ENCODE assay signal across 20 mouse cellular contexts in the genomic region with DNA sequence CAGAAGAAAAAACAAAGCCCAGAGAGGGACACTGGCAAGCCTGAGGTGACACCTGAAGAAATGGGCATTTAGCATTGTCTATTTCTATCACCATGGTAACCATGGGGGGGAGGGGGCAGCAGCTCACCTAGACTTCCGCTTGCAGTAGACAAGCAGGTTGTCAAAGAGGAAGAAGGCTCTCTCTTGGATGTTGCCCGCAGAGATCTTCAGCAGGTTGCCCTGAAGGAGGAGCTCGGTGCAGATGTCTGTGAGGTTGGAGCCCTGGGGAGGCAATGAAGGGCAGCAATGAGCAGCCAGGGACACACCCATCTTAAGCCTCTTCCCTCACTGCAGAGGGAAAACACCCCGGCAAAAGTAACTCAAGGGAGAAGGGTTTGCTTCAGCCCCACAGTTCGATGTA.
DNase-seq lines count a peak whose midpoint lies in the region; ATAC-seq and TF ChIP-seq lines count a peak whose summit lies in the region.
"Had no signal": no experiment of that assay in that cellular context is flagged by ENCODE, and none has a peak within 500 bp of the region (broad histone marks: within the 10 kb centered on the region; RNA-seq: fewer than 3 reads in every experiment).

No protein-coding gene starts in this region.

- no peaks in the 10 kb centered on the region for H3K27me3 ChIP-seq in thymus, adult 2 months (ENCODE audit: control insufficient read depth, insufficient read depth, low read length)
- H3K27me3 ChIP-seq in hindbrain, postnatal 0 days (ENCODE audit: insufficient read depth, low read length), result no peaks in the 10 kb centered on the region
- H3K27me3 ChIP-seq in intestine, embryonic 16.5 days (replicated peaks; ENCODE audit: control insufficient read depth, insufficient read depth, low read length), result no peaks in the 10 kb centered on the region
- H3K27me3 ChIP-seq: embryonic facial prominence, embryonic 13.5 days; forebrain, embryonic 15.5 days; liver, embryonic 13.5 days; lung, embryonic 15.5 days; midbrain, embryonic 12.5 days had no signal

- ATAC-seq in CD4-positive, CD25-positive, alpha-beta regulatory T cell, adult 4 months, result peak; percentile 63
- peak; percentile 34 for ATAC-seq in inflammation-experienced regulatory T-cells, adult 6 months
- no peak for ATAC-seq in hindbrain, postnatal 0 days
- ATAC-seq in intestine, embryonic 16.5 days, result no peak
- ATAC-seq: forebrain, embryonic 15.5 days had no signal

- no peak for TF ChIP-seq POLR2A in thymus, adult 2 months (IDR thresholded peaks at IDR 0.05; ENCODE audit: control insufficient read depth, extremely low read depth, insufficient read depth, low read length, poor library complexity)

- H3K4me3 ChIP-seq in thymus, adult 2 months (ENCODE audit: control insufficient read depth, insufficient read depth, low read length), result no peak overlapping the region
- H3K4me3 ChIP-seq in hindbrain, postnatal 0 days (ENCODE audit: low read length), result no peak overlapping the region
- H3K4me3 ChIP-seq in intestine, embryonic 16.5 days (ENCODE audit: low read length), result no peak overlapping the region
- H3K4me3 ChIP-seq: embryonic facial prominence, embryonic 13.5 days; forebrain, embryonic 15.5 days; hindbrain, embryonic 10.5 days; left cerebral cortex, adult 2 months; liver, embryonic 13.5 days; lung, embryonic 15.5 days; midbrain, embryonic 12.5 days had no signal

- no peak overlapping the region for H3K4me2 ChIP-seq in hindbrain, postnatal 0 days (ENCODE audit: low read depth, low read length)
- H3K4me2 ChIP-seq in intestine, embryonic 16.5 days (ENCODE audit: low read depth, low read length), result no peak overlapping the region
- H3K4me2 ChIP-seq: embryonic facial prominence, embryonic 13.5 days; forebrain, embryonic 15.5 days; liver, embryonic 13.5 days; lung, embryonic 15.5 days; midbrain, embryonic 12.5 days had no signal

- 61% methylated on average over 5 of the region's 5 CpGs for WGBS in thymus, adult 2 months
- WGBS in hindbrain, postnatal 0 days, result 90% methylated on average over 5 of the region's 5 CpGs
- WGBS in intestine, embryonic 16.5 days, result 85% methylated on average over 5 of the region's 5 CpGs

- intact Hi-C loops in heart, postnatal 14 days (cut with DNase I), result no loop called here

- peak; percentile 60 for DNase-seq in A20 (ENCODE audit: low read depth, low spot score)
- DNase-seq in thymus, adult 2 months, result peak; percentile 74
- no peak for DNase-seq in heart, postnatal 14 days
- no peak for DNase-seq in frontal cortex, adult 2 months (ENCODE audit: extremely low spot score in 1 of 2, low spot score in 1 of 2)
- no peak for DNase-seq in hindbrain, postnatal 0 days (ENCODE audit: low spot score)
- DNase-seq: adrenal gland, adult 2 months; cerebellum, postnatal 10 days; kidney, adult 9 months; kidney, postnatal 25 days; liver, embryonic 13.5 days; right cerebral cortex, postnatal 14 days had no signal

- no peaks in the 10 kb centered on the region for H3K9me3 ChIP-seq in hindbrain, postnatal 0 days (ENCODE audit: low read length)
- H3K9me3 ChIP-seq in intestine, embryonic 16.5 days (ENCODE audit: control insufficient read depth, low read length), result no peaks in the 10 kb centered on the region
- H3K9me3 ChIP-seq: embryonic facial prominence, embryonic 13.5 days; forebrain, embryonic 15.5 days; hindbrain, embryonic 10.5 days; liver, embryonic 13.5 days; lung, embryonic 15.5 days; midbrain, embryonic 12.5 days had no signal

- TF ChIP-seq CTCF in thymus, adult 2 months (IDR thresholded peaks at IDR 0.05; ENCODE audit: borderline replicate concordance, control insufficient read depth, extremely low read depth, insufficient read depth, low read length, poor library complexity), result no peak
- no peak for TF ChIP-seq CTCF in hindbrain, postnatal 0 days (IDR thresholded peaks at IDR 0.05; ENCODE audit: low read depth)

- H3K27ac ChIP-seq in thymus, adult 2 months (ENCODE audit: control insufficient read depth, insufficient read depth, low read length), result peak overlapping the region; percentile 95
- H3K27ac ChIP-seq in hindbrain, postnatal 0 days, result no peak overlapping the region
- H3K27ac ChIP-seq in intestine, embryonic 16.5 days (ENCODE audit: low read length), result no peak overlapping the region
- H3K27ac ChIP-seq: embryonic facial prominence, embryonic 13.5 days; forebrain, embryonic 15.5 days; left cerebral cortex, adult 2 months; liver, embryonic 13.5 days; lung, embryonic 15.5 days; midbrain, embryonic 12.5 days had no signal

- peaks cover 7% of the 10 kb centered on the region for H3K36me3 ChIP-seq in thymus, adult 2 months (ENCODE audit: control insufficient read depth, insufficient read depth, low read length)
- peaks cover 4% of the 10 kb centered on the region; the same call in 1 of the 2 replicates for H3K36me3 ChIP-seq in hindbrain, postnatal 0 days (ENCODE audit: insufficient read depth, low read length)
- no peaks in the 10 kb centered on the region for H3K36me3 ChIP-seq in intestine, embryonic 16.5 days (ENCODE audit: control insufficient read depth, insufficient read depth, low read length)
- H3K36me3 ChIP-seq: forebrain, embryonic 15.5 days; lung, embryonic 15.5 days had no signal

- H3K9ac ChIP-seq in hindbrain, postnatal 0 days (replicated peaks; ENCODE audit: low read length), result no peak overlapping the region
- H3K9ac ChIP-seq in intestine, embryonic 16.5 days (ENCODE audit: low read depth, low read length), result no peak overlapping the region
- H3K9ac ChIP-seq: embryonic facial prominence, embryonic 13.5 days; forebrain, embryonic 15.5 days; liver, embryonic 13.5 days; lung, embryonic 15.5 days; midbrain, embryonic 12.5 days had no signal

- peaks cover 59% of the 10 kb centered on the region for H3K4me1 ChIP-seq in thymus, adult 2 months (replicated peaks; ENCODE audit: control insufficient read depth, insufficient read depth, low read length)
- H3K4me1 ChIP-seq in hindbrain, postnatal 0 days (ENCODE audit: insufficient read depth, low read length), result peaks cover 15% of the 10 kb centered on the region; the same call in 1 of the 2 replicates
- peaks cover 19% of the 10 kb centered on the region for H3K4me1 ChIP-seq in intestine, embryonic 16.5 days (ENCODE audit: control insufficient read depth, insufficient read depth, low read length)

Comparison
In these comparisons a context has a peak if more than half of its experiments do, and no peak if none do; other contexts are left out.
1. DNase-seq: peak in A20 (single experiment) and thymus, adult 2 months (single experiment); none in heart, postnatal 14 days (0 of 2), frontal cortex, adult 2 months (0 of 2) and hindbrain, postnatal 0 days (single experiment).
2. ATAC-seq: peak in CD4-positive, CD25-positive, alpha-beta regulatory T cell, adult 4 months (single experiment) and inflammation-experienced regulatory T-cells, adult 6 months (single experiment); none in hindbrain, postnatal 0 days (single experiment) and intestine, embryonic 16.5 days (single experiment).